Mouse (Mus musculus) lung, embryonic 14.5 days (tissue): ENCODE measurements around the gene Gm9887. TPM values are rescaled to one million over a fixed set of nuclear protein-coding genes. Genes with fewer than 3 reads are reported as not detected.
A peak's percentile ranks its signal among the peaks of the same experiment; 100 is the strongest.

Experiments
- ATAC-seq: fragments of 200-750 bp; cut with Nextera tagmentation; 2 replicates; pipeline ENCODE4 v1.8.0; 2017; ENCODE audit warnings: mild to moderate bottlenecking, moderate TSS enrichment, moderate library complexity; ENCODE audit not compliant: insufficient read depth
- DNase-seq: peaks from one replicate; pipeline ENCODE4 v3.0.0-alpha.2; 2015
- H3K27ac ChIP-seq: fragments of 300-500 bp; sonication (generic); 2 replicates; pipeline ENCODE4 v1.5.1; 2014; ENCODE audit warnings: low read depth, mild to moderate bottlenecking, moderate library complexity
- H3K27me3 ChIP-seq: fragments of 300-500 bp; sonication (generic); 2 replicates; pipeline ENCODE4 v1.6.1; 2014; ENCODE audit warnings: low read length, control low read depth; ENCODE audit not compliant: insufficient read depth
- H3K36me3 ChIP-seq: fragments of 300-500 bp; sonication (generic); 2 replicates; pipeline ENCODE4 v1.6.1; 2014; ENCODE audit warnings: control low read depth; ENCODE audit not compliant: insufficient read depth
- H3K4me1 ChIP-seq: fragments of 300-500 bp; sonication (generic); 2 replicates; pipeline ENCODE4 v1.6.1; 2014; ENCODE audit warnings: antibody characterized with exemption, control low read depth; ENCODE audit not compliant: insufficient read depth
- H3K4me2 ChIP-seq: fragments of 300-500 bp; sonication (generic); 2 replicates; pipeline ENCODE4 v1.6.1; 2014; ENCODE audit warnings: mild to moderate bottlenecking
- H3K4me3 ChIP-seq: fragments of 300-500 bp; sonication (generic); 2 replicates; pipeline ENCODE4 v1.5.1; 2014; ENCODE audit warnings: low read depth, low read length
- H3K9ac ChIP-seq: fragments of 300-500 bp; sonication (generic); 2 replicates; pipeline ENCODE4 v1.6.1; 2014
- H3K9me3 ChIP-seq: fragments of 300-500 bp; sonication (generic); 2 replicates; pipeline ENCODE4 v1.6.1; 2016; ENCODE audit warnings: low read depth, low read length, control low read depth
- CTCF ChIP-seq: IDR thresholded peaks from 2 replicates; pipeline ENCODE4 v1.5.1; 2016; ENCODE audit warnings: antibody characterized with exemption, low read depth
- WGBS: fragments of 180-500 bp; shearing (Covaris S2); extraction: QIAGEN DNeasy Blood & Tissue Kit; methylation state at CpG from one replicate; pipeline ENCODE4 v1.1.7; 2014; 5-methylcytosine and 5-hydroxymethylcytosine counted together
- microRNA-seq: library from miRNA; unstranded; fragments of <30 nt; microRNA quantifications from one replicate; pipeline ENCODE4, GENCODE M21; 2016; ENCODE audit warnings: borderline number of aligned reads
- polyA plus RNA-seq: library from polyadenylated mRNA; unstranded; fragments of >200 nt; fragmentation: Nextera tagmentation; extraction: Ambion mirVana; gene quantifications from 2 replicates; pipeline ENCODE4 v1.2.1, GENCODE M21; 2014

Gene Gm9887
- polyA plus RNA-seq, 1 experiment from 2014 or later, result 2.2 TPM

DNA sequence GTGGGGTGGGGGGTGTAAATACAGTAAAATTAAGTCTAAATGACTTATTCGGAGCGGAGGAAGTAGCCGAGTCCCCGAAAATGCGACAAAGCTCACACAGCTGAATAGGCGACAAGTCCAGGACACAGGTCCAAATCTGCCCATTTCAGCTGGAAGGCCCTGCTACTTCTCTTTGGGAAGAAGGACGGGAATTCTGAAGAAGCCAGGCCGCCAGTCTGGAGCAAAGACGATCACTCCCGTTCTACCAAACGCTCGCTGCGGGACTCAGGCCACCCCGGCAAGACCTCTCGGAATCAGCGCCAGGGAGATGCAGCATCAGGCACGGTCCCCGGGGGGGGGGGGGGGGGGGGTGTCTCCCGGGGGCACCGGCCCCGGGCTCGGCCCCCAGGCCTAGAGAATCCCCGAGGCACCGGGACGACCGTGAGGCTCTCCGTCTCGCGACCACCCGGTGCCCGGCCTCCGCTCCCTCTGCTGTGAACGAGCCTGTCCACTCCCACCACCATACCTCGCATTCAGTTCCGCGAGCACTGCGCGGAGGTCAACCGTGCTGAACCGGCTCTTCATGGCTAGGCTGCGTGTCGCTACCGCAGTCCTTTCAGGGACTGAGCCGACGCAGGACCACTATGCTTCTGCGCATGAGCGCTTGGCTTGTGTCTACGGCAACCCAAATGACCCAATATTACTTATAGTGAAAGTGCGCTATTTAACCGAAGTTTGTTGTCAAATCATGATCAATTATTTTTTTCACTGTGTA lies 15.5 kb downstream of the Gm9887 start, which contains the start of gene Nemf:
TSS of gene Nemf (minus strand) at position 620 of the 754 bp plus-strand sequence.
- H3K9ac ChIP-seq, result peak within 1 kb of the TSS; percentile 87
- 0 out of 2 replicates have a peak, but pooled peaks cover 3% of the 10 kb centered on the region for H3K4me1 ChIP-seq
- peak; percentile 52 for ATAC-seq
- WGBS, result under 1% methylated on average over 47 of the region's 50 CpGs
- no peaks in the 10 kb centered on the region for H3K9me3 ChIP-seq
- peak; percentile 95 for DNase-seq
- H3K4me2 ChIP-seq, result peak within 1 kb of the TSS; percentile 78
- peak within 1 kb of the TSS; percentile 69 for H3K27ac ChIP-seq
- peaks cover 31% of the 10 kb centered on the region for H3K36me3 ChIP-seq
- no peaks in the 10 kb centered on the region for H3K27me3 ChIP-seq
- H3K4me3 ChIP-seq, result peak within 1 kb of the TSS; percentile 88
- TF ChIP-seq CTCF, result no peak

DNA sequence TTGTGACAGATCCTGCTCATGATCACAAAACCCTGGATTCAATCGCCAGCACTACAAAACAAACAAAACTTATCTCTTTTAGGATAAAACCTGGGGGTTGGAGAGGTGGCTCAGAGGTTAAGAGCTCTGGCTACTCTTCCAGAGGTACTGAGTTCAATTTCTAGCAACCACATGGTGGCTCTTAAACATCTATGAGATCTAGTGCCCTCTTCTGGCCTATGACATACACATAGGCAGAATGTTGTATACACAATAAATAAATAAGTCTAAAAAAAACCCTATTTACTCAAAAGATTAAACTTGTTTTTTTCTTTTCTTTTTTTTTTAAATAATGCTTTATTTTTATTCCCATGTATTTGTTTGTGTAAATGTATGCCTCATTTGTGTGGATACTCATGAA lies 20.6 kb downstream of the Gm9887 start:
- peaks cover 72% of the 10 kb centered on the region for H3K36me3 ChIP-seq

DNA sequence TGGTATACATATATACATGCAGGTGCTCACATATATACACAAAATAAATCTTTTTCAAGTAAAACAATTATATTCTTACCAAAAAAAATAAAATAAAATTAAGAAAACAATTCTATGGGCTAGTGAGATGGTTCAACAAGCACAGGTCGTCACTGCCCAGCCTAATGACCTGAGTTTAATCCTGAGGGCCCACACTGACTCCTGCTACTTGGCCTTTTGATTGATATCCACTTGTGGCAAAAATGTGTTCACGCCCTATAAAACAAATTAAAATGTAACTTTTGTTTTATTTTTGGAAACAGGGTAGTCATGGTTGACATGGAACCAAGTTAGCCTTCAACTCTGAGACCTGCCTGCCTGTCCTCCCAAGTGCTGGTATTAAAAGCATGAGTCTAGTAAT lies 22.3 kb downstream of the Gm9887 start:
- Histone ChIP-seq H3K9ac (no peak overlapping the region), H3K4me2 (no peak overlapping the region), H3K4me3 (no peak overlapping the region), H3K4me1 (no peaks in the 10 kb centered on the region), H3K27me3 (no peaks in the 10 kb centered on the region), H3K9me3 (no peaks in the 10 kb centered on the region), H3K27ac (no peak overlapping the region), H3K36me3 (peaks cover 80% of the 10 kb centered on the region)
- DNase-seq (no peak), ATAC-seq (no peak)
- TF ChIP-seq CTCF, result no peak
- WGBS, result 85% methylated on average over 2 of the region's 2 CpGs

More for the DNA sequence above, 20.6 kb downstream of the Gm9887 start:
- H3K27ac ChIP-seq, result no peak overlapping the region
- no peak overlapping the region for H3K4me2 ChIP-seq
- no peak overlapping the region for H3K4me3 ChIP-seq
- DNase-seq (peak; percentile 39), ATAC-seq (no peak)
- H3K27me3 ChIP-seq, result no peaks in the 10 kb centered on the region
- H3K9me3 ChIP-seq, result no peaks in the 10 kb centered on the region
- H3K9ac ChIP-seq, result no peak overlapping the region
- TF ChIP-seq CTCF, result no peak
- 0 out of 2 replicates have a peak, but pooled peaks cover 3% of the 10 kb centered on the region for H3K4me1 ChIP-seq
- WGBS, result 74% methylated on average over 1 of the region's 1 CpGs

DNA sequence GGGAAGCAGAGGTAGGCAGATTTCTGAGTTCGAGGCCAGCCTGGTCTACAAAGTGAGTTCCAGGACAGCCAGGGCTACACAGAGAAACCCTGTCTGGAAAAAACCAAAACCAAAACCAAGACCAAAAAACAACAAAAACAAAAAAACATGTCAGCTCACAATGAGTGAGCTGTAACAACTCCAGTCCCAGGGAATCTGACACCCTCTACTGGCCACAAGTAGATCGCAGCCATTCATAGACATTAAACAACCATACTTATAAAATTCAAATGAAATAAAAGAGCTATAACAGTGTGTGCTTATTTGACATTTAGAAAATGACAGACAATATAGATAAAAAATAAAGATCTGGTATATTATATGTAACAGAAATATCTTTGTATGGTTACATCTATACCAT lies 38.7 kb downstream of the Gm9887 start:
- Histone ChIP-seq H3K4me2 (no peak overlapping the region), H3K4me1 (no peaks in the 10 kb centered on the region), H3K36me3 (peaks cover 80% of the 10 kb centered on the region), H3K4me3 (no peak overlapping the region), H3K27me3 (no peaks in the 10 kb centered on the region), H3K27ac (no peak overlapping the region), H3K9me3 (no peaks in the 10 kb centered on the region), H3K9ac (no peak overlapping the region)
- TF ChIP-seq CTCF, result peak; percentile 63
- no peak for ATAC-seq
- peak; percentile 64 for DNase-seq
- 79% methylated on average over 2 of the region's 2 CpGs for WGBS

DNA sequence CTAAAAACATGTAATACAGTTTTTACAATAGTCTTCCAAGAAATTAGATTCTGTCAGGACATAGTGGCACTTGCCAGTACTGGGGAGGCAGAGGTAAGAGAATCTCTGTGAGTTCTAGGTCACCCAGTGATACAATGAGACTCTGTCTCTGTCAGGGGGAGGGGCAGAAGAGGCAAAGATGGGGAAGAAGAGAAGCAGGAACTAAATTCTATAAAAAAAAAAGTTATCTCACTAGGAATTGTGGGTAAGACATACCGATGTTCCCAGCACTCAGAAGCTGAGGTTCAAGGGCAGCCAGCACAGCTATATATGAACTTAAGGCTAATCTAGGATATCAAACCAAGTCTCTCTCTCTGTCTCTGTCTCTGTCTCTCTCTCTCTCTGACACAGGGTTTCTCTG lies 40.1 kb downstream of the Gm9887 start:
- peaks cover 80% of the 10 kb centered on the region for H3K36me3 ChIP-seq
- WGBS, result 83% methylated on average over 1 of the region's 1 CpGs

DNA sequence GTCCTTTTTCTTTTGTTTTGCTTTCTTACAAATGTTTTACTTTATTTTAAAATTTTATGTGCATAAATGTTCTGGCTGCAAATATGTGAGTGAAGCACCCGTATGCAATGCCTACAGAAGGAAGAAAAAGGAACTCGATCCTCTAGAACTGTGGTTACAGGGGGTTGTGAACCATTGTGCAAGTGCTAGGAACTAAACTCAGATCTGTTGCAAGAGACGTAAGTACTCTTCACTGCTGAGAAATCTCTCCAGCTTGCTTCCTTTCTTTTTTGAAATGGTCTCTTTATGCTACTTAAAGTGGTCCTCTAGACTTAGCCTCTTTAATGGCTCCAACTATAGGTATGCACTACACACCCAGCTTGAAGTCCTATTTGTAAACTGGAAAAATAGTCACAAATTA lies 41.1 kb downstream of the Gm9887 start:
- Histone ChIP-seq H3K4me1 (no peaks in the 10 kb centered on the region), H3K4me3 (no peak overlapping the region), H3K27me3 (no peaks in the 10 kb centered on the region), H3K9me3 (no peaks in the 10 kb centered on the region), H3K9ac (no peak overlapping the region), H3K4me2 (no peak overlapping the region), H3K36me3 (peaks cover 81% of the 10 kb centered on the region), H3K27ac (no peak overlapping the region)
- DNase-seq (no peak), ATAC-seq (no peak)
- 93% methylated on average over 3 of the region's 3 CpGs for WGBS
- TF ChIP-seq CTCF, result no peak

More for the DNA sequence above, 40.1 kb downstream of the Gm9887 start:
- H3K9ac ChIP-seq, result no peak overlapping the region
- H3K9me3 ChIP-seq, result no peaks in the 10 kb centered on the region
- no peak overlapping the region for H3K4me3 ChIP-seq
- DNase-seq (no peak), ATAC-seq (no peak)
- no peak overlapping the region for H3K4me2 ChIP-seq
- H3K27me3 ChIP-seq, result no peaks in the 10 kb centered on the region
- no peak overlapping the region for H3K27ac ChIP-seq
- no peaks in the 10 kb centered on the region for H3K4me1 ChIP-seq
- no peak for TF ChIP-seq CTCF

Small RNA genes lying within 50 kb of the gene (microRNA-seq; reads per million reads assigned to microRNA genes)
- not detected for gene Gm47299
- not detected for gene Gm47305

Other genes starting within 250 kb of the Gm9887 start
- gene Rps29, start 213.3 kb downstream of the Gm9887 start, polyA plus RNA-seq, result 1,824 and 2,015 TPM in 2 replicates
- gene Lrr1, start 203.6 kb downstream of the Gm9887 start, polyA plus RNA-seq, result 29.8 and 30.9 TPM in 2 replicates
- 591 and 633 TPM in 2 replicates for gene Rpl36al, start 188.4 kb downstream of the Gm9887 start, polyA plus RNA-seq
- gene Mgat2, start 188.3 kb downstream of the Gm9887 start, polyA plus RNA-seq, result 61.4 and 62.0 TPM in 2 replicates
- gene Gm49383, start 175.4 kb downstream of the Gm9887 start, polyA plus RNA-seq, result 31.4 and 31.6 TPM in 2 replicates
- 9.3 and 11.3 TPM in 2 replicates for gene Dnaaf2, start 174.0 kb downstream of the Gm9887 start, polyA plus RNA-seq
- gene Gm49384, start 168.2 kb downstream of the Gm9887 start, polyA plus RNA-seq, result 28.1 and 28.7 TPM in 2 replicates
- gene Pole2, start 144.3 kb downstream of the Gm9887 start, polyA plus RNA-seq, result 39.1 and 41.1 TPM in 2 replicates
- 3.2 and 3.9 TPM in 2 replicates for gene Klhdc1, start 131.3 kb downstream of the Gm9887 start, polyA plus RNA-seq
- gene Klhdc2, start 75.8 kb downstream of the Gm9887 start, polyA plus RNA-seq, result 141 and 142 TPM in 2 replicates
- gene Nemf, start 15.3 kb downstream of the Gm9887 start, polyA plus RNA-seq, result 79.3 and 84.8 TPM in 2 replicates
- 59.9 and 61.8 TPM in 2 replicates for gene Arf6, start 308 bp downstream of the Gm9887 start, polyA plus RNA-seq
- gene Vcpkmt, start 210.6 kb upstream of the Gm9887 start, polyA plus RNA-seq, result 23.6 and 26.5 TPM in 2 replicates